Mouse (Mus musculus) lung, adult 2 months (tissue): ENCODE data around the gene Hoxc4. TPM values are rescaled to one million over a fixed set of nuclear protein-coding genes. Genes with fewer than 3 reads are reported as not detected.

Experiments used
- DNase-seq: peaks from one replicate; pipeline ENCODE4 v3.0.0; 2022
- H3K4me1 ChIP-seq: fragments of 200-500 bp; 2 replicates; pipeline ENCODE4 v1.6.1; 2011; ENCODE audit warnings: low read length; ENCODE audit not compliant: control insufficient read depth, insufficient read depth
- H3K4me3 ChIP-seq: fragments of 200-500 bp; replicated peaks from 2 replicates; pipeline ENCODE3; 2011; ENCODE audit warnings: low read depth, mild to moderate bottlenecking, control low read depth, low read length; ENCODE audit errors: extremely low read depth
- CTCF ChIP-seq: fragments of 200-500 bp; IDR thresholded peaks from 2 replicates; pipeline ENCODE4 v1.5.1; 2011; ENCODE audit warnings: mild to moderate bottlenecking, low read length, control low read depth; ENCODE audit not compliant: insufficient read depth
- POLR2A ChIP-seq: fragments of 200-500 bp; IDR thresholded peaks from 2 replicates; pipeline ENCODE4 v1.6.1; 2011; ENCODE audit warnings: low read depth, mild to moderate bottlenecking, control low read depth, low read length, borderline replicate concordance; ENCODE audit errors: extremely low read depth
- WGBS: fragments of 180-500 bp; shearing (Covaris S2); methylation state at CpG from one replicate; pipeline ENCODE4 v1.1.7; 2018; 5-methylcytosine and 5-hydroxymethylcytosine counted together
- polyA plus RNA-seq: library from polyadenylated mRNA; depleted of rRNA; stranded (reverse); fragments of >200 nt; gene quantifications from 2 replicates; pipeline ENCODE4 v1.2.3, GENCODE M21; 2012

Hoxc4 gene
- polyA plus RNA-seq, 1 experiment, result 1.1 TPM

- no peak for DNase-seq
- 2% methylated on average over 33 of the region's 33 CpGs for WGBS
- TF ChIP-seq CTCF (no peak), POLR2A (no peak)
These were observed 19.4 kb upstream of the Hoxc4 start for GRCm38 (mm10) chr15:102999183-102999831.

GRCm38 (mm10) chr15:102999955-103000354 lies 18.8 kb upstream of the Hoxc4 start:
- WGBS, result 11% methylated on average over 11 of the region's 11 CpGs
- DNase-seq, result no peak
- Histone ChIP-seq H3K4me1 (no peaks in the 10 kb centered on the region), H3K4me3 (no peak overlapping the region)
- TF ChIP-seq POLR2A (no peak), CTCF (no peak)

More at GRCm38 (mm10) chr15:102999183-102999831, 19.4 kb upstream of the Hoxc4 start:
- no peaks in the 10 kb centered on the region for H3K4me1 ChIP-seq
- H3K4me3 ChIP-seq, result peak overlapping the region; percentile 32

- Histone ChIP-seq H3K4me1 (no peaks in the 10 kb centered on the region), H3K4me3 (no peak overlapping the region)
- no peak for TF ChIP-seq POLR2A
- TF ChIP-seq CTCF, result no peak
- no peak for DNase-seq
- WGBS, result 14% methylated on average over 24 of the region's 24 CpGs
These were observed 18.2 kb upstream of the Hoxc4 start for GRCm38 (mm10) chr15:103000501-103000901.

DNA sequence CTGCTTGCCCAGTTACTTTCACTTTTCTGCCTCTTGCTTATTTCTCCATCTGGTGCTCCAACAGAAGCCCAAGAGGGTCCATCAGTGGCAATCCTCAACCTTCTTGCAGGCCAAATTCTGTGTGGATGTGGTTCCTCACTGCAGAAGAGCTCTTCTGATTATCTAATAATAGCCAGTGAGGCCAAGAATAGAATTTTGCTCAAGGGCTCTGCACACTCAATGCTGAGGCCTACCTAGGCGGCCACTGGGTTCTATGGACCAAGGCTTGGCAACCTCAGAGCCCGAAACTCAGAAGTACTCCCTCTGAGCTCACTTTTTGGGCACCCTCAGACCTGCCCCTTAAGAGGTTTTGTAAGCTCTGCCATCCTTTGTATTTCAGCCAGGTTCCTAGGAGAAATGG lies 17.4 kb upstream of the Hoxc4 start:
- TF ChIP-seq CTCF (no peak), POLR2A (no peak)
- no peaks in the 10 kb centered on the region for H3K4me1 ChIP-seq
- WGBS, result 69% methylated on average over 2 of the region's 2 CpGs
- DNase-seq, result no peak
- H3K4me3 ChIP-seq, result no peak overlapping the region

- 39% methylated on average over 4 of the region's 4 CpGs for WGBS
These were observed 16.6 kb upstream of the Hoxc4 start for GRCm38 (mm10) chr15:103002156-103002555.

DNA sequence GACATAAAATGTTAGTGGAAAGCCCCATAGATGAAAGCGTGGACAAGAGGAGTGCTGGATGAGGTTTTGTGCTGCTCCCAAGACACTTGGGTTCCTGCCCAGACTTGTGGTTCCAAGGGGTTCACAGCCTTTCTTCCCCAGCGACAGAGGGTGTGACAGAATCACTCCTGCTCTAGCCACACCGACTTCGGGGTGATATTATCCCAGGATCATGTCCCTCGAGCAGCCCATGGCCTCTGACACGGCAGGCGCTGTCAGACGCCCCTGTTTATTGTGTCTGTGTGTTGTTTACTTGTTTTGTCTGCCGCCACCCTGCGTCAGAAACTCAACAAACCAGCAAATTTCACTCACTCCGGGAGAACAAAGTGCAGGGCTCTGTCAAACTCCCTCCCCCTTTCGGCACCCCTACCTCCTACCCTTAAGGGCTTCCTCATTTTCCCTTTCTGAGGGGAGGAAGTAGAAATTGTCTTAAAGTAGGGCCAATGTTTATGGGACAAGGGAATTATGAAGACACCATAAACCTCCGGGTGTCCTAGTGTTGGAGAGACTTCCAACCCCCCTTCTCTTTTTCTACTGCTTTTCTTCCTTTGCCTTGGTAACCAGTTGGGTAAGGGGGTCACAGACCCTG lies 15.8 kb upstream of the Hoxc4 start:
- H3K4me3 ChIP-seq, result no peak overlapping the region
- 11% methylated on average over 13 of the region's 13 CpGs for WGBS
- no peaks in the 10 kb centered on the region for H3K4me1 ChIP-seq
- no peak for DNase-seq
- no peak for TF ChIP-seq CTCF
- no peak for TF ChIP-seq POLR2A

More at GRCm38 (mm10) chr15:103002156-103002555, 16.6 kb upstream of the Hoxc4 start:
- DNase-seq, result no peak
- no peaks in the 10 kb centered on the region for H3K4me1 ChIP-seq
- TF ChIP-seq CTCF (no peak), POLR2A (no peak)
- H3K4me3 ChIP-seq, result no peak overlapping the region

DNA sequence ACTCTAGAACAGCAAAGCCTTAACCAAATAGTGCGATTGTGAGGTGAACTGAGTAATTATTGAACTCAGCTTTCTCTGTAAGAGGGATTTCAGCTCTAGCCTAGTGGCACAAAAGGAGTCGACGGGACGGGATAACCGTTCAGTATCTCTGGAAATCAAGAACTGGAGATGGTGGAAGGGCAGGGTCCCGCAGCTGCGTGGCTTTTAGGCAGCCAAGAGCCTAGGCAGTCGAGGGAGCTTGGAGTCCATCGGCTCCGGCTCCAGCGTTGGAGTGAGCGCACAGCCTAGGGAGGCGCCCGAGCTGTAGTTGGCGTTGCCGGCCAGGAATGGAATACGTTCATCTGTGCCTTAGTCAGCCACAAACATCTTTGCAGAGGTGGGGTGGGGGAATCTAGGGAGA lies 13.4 kb upstream of the Hoxc4 start:
- DNase-seq, result no peak
- H3K4me1 ChIP-seq, result no peaks in the 10 kb centered on the region
- 5% methylated on average over 17 of the region's 17 CpGs for WGBS
- TF ChIP-seq CTCF (no peak), POLR2A (no peak)
- no peak overlapping the region for H3K4me3 ChIP-seq

GRCm38 (mm10) chr15:103005797-103006196 lies 12.9 kb upstream of the Hoxc4 start:
- Histone ChIP-seq H3K4me3 (no peak overlapping the region), H3K4me1 (no peaks in the 10 kb centered on the region)
- no peak for DNase-seq
- 14% methylated on average over 5 of the region's 5 CpGs for WGBS
- TF ChIP-seq POLR2A, result no peak
- no peak for TF ChIP-seq CTCF

- TF ChIP-seq POLR2A, result no peak
- no peak for TF ChIP-seq CTCF
- Histone ChIP-seq H3K4me3 (no peak overlapping the region), H3K4me1 (no peaks in the 10 kb centered on the region)
- DNase-seq, result no peak
- 34% methylated on average over 1 of the region's 1 CpGs for WGBS
These were observed 12.4 kb upstream of the Hoxc4 start for GRCm38 (mm10) chr15:103006326-103006725.

- WGBS, result 6% methylated on average over 27 of the region's 27 CpGs
- no peak overlapping the region for H3K4me3 ChIP-seq
- TF ChIP-seq POLR2A (no peak), CTCF (no peak)
- no peaks in the 10 kb centered on the region for H3K4me1 ChIP-seq
- DNase-seq, result no peak
These were observed 9.2 kb upstream of the Hoxc4 start for GRCm38 (mm10) chr15:103009265-103010111.
